Mouse (Mus musculus): ENCODE measurements around the gene Cysrt1. TPM values are rescaled to one million over a fixed set of nuclear protein-coding genes. Genes with fewer than 3 reads are reported as not detected.

Cysrt1 gene
- polyA plus RNA-seq, 1 experiment from 2014 or later: not detected

GRCm38 (mm10) chr2:25244144-25244543 is 1.9 kb upstream of the Cysrt1 start:
- no peak for ATAC-seq (ENCODE audit: insufficient number of reproducible peaks, insufficient read depth, low FRiP score, low TSS enrichment)
- H3K9me3 ChIP-seq: no peaks in the 10 kb centered on the region
- 89% methylated on average over 4 of the region's 4 CpGs for WGBS
- no peak overlapping the region for H3K27ac ChIP-seq
- H3K9ac ChIP-seq: no peak overlapping the region
- peaks cover 34% of the 10 kb centered on the region for H3K27me3 ChIP-seq
- peaks cover 22% of the 10 kb centered on the region for H3K4me1 ChIP-seq
- H3K4me2 ChIP-seq (replicated peaks): no peak overlapping the region
- H3K4me3 ChIP-seq: no peak overlapping the region
- H3K36me3 ChIP-seq: peaks cover 33% of the 10 kb centered on the region

GRCm38 (mm10) chr2:25243342-25243741 is 1.1 kb upstream of the Cysrt1 start:
- WGBS: 77% methylated on average over 8 of the region's 8 CpGs
- H3K4me2 ChIP-seq (replicated peaks): peak overlapping the region; percentile 98; the same call in 1 of the 2 replicates

GRCm38 (mm10) chr2:25241438-25241775 is 845 bp downstream of the Cysrt1 start:
- Histone ChIP-seq H3K36me3 (peaks cover 11% of the 10 kb centered on the region), H3K9ac (no peak overlapping the region), H3K27ac (no peak overlapping the region), H3K27me3 (peaks cover 39% of the 10 kb centered on the region), H3K4me3 (peak overlapping the region; percentile 52), H3K4me1 (peaks cover 22% of the 10 kb centered on the region), H3K4me2 (replicated peaks) (peak overlapping the region; percentile 98), H3K9me3 (no peaks in the 10 kb centered on the region)
- WGBS: 21% methylated on average over 6 of the region's 6 CpGs
- ATAC-seq (ENCODE audit: insufficient number of reproducible peaks, insufficient read depth, low FRiP score, low TSS enrichment): 0 out of 2 replicates have a peak, but pooled peaks have one; percentile 19

More at GRCm38 (mm10) chr2:25243342-25243741, 1.1 kb upstream of the Cysrt1 start:
- H3K27ac ChIP-seq: no peak overlapping the region
- no peak overlapping the region for H3K4me3 ChIP-seq
- peaks cover 25% of the 10 kb centered on the region for H3K36me3 ChIP-seq
- H3K27me3 ChIP-seq: peaks cover 34% of the 10 kb centered on the region
- no peaks in the 10 kb centered on the region for H3K9me3 ChIP-seq
- no peak for ATAC-seq (ENCODE audit: insufficient number of reproducible peaks, insufficient read depth, low FRiP score, low TSS enrichment)
- H3K4me1 ChIP-seq: peaks cover 22% of the 10 kb centered on the region
- 0 out of 2 replicates have a peak overlapping the region, but pooled peaks have one; percentile 52 for H3K9ac ChIP-seq

GRCm38 (mm10) chr2:25240723-25241437 is 1.4 kb downstream of the Cysrt1 start:
- Histone ChIP-seq H3K4me1 (peaks cover 22% of the 10 kb centered on the region), H3K27ac (peak overlapping the region; percentile 8; the same call in 1 of the 2 replicates), H3K9me3 (no peaks in the 10 kb centered on the region), H3K4me2 (replicated peaks) (peak overlapping the region; percentile 98), H3K36me3 (peaks cover 6% of the 10 kb centered on the region; the same call in 1 of the 2 replicates), H3K27me3 (peaks cover 43% of the 10 kb centered on the region), H3K9ac (peak overlapping the region; percentile 24; the same call in 1 of the 2 replicates), H3K4me3 (peak overlapping the region; percentile 34)
- WGBS: 1% methylated on average over 29 of the region's 29 CpGs
- peak; percentile 81 for ATAC-seq (ENCODE audit: insufficient number of reproducible peaks, insufficient read depth, low FRiP score, low TSS enrichment)

- ATAC-seq (ENCODE audit: insufficient number of reproducible peaks, insufficient read depth, low FRiP score, low TSS enrichment): no peak
- H3K4me1 ChIP-seq: peaks cover 22% of the 10 kb centered on the region
- peak overlapping the region; percentile 98 for H3K4me2 ChIP-seq (replicated peaks)
- H3K27ac ChIP-seq: peak overlapping the region; percentile 8; the same call in 1 of the 2 replicates
- H3K9me3 ChIP-seq: no peaks in the 10 kb centered on the region
- H3K9ac ChIP-seq: 0 out of 2 replicates have a peak overlapping the region, but pooled peaks have one; percentile 6
- H3K4me3 ChIP-seq: peak overlapping the region; percentile 34
- H3K36me3 ChIP-seq: peaks cover 2% of the 10 kb centered on the region; the same call in 1 of the 2 replicates
- peaks cover 46% of the 10 kb centered on the region for H3K27me3 ChIP-seq
- 48% methylated on average over 8 of the region's 8 CpGs for WGBS
These were observed 1.9 kb downstream of the Cysrt1 start for GRCm38 (mm10) chr2:25240310-25240709.

- Histone ChIP-seq H3K9me3 (no peaks in the 10 kb centered on the region), H3K27me3 (peaks cover 49% of the 10 kb centered on the region), H3K4me3 (no peak overlapping the region), H3K4me2 (replicated peaks) (no peak overlapping the region), H3K36me3 (no peaks in the 10 kb centered on the region), H3K4me1 (peaks cover 22% of the 10 kb centered on the region), H3K9ac (no peak overlapping the region), H3K27ac (no peak overlapping the region)
- no peak for ATAC-seq (ENCODE audit: insufficient number of reproducible peaks, insufficient read depth, low FRiP score, low TSS enrichment)
- WGBS: 86% methylated on average over 3 of the region's 3 CpGs
These were observed 2.5 kb downstream of the Cysrt1 start for GRCm38 (mm10) chr2:25239766-25240165.

- H3K9ac ChIP-seq: no peak overlapping the region
- peaks cover 22% of the 10 kb centered on the region for H3K4me1 ChIP-seq
- H3K4me2 ChIP-seq (replicated peaks): no peak overlapping the region
- H3K27me3 ChIP-seq: peaks cover 38% of the 10 kb centered on the region
- no peak overlapping the region for H3K4me3 ChIP-seq
- H3K27ac ChIP-seq: no peak overlapping the region
- ATAC-seq (ENCODE audit: insufficient number of reproducible peaks, insufficient read depth, low FRiP score, low TSS enrichment): no peak
- no peaks in the 10 kb centered on the region for H3K36me3 ChIP-seq
- H3K9me3 ChIP-seq: no peaks in the 10 kb centered on the region
These were observed 4.1 kb downstream of the Cysrt1 start for GRCm38 (mm10) chr2:25238106-25238505.

- H3K9ac ChIP-seq: no peak overlapping the region
- H3K27me3 ChIP-seq: peaks cover 33% of the 10 kb centered on the region
- 68% methylated on average over 4 of the region's 4 CpGs for WGBS
- H3K4me2 ChIP-seq (replicated peaks): no peak overlapping the region
- H3K36me3 ChIP-seq: no peaks in the 10 kb centered on the region
- no peak overlapping the region for H3K27ac ChIP-seq
- no peak overlapping the region for H3K4me3 ChIP-seq
- peaks cover 18% of the 10 kb centered on the region for H3K4me1 ChIP-seq
- no peaks in the 10 kb centered on the region for H3K9me3 ChIP-seq
- ATAC-seq (ENCODE audit: insufficient number of reproducible peaks, insufficient read depth, low FRiP score, low TSS enrichment): no peak
These were observed 4.7 kb downstream of the Cysrt1 start for GRCm38 (mm10) chr2:25237522-25237921.

- 32% methylated on average over 8 of the region's 8 CpGs for WGBS
- Histone ChIP-seq H3K9me3 (no peaks in the 10 kb centered on the region), H3K27me3 (peaks cover 31% of the 10 kb centered on the region), H3K4me2 (replicated peaks) (no peak within 1 kb of the TSS), H3K36me3 (no peaks in the 10 kb centered on the region), H3K9ac (no peak within 1 kb of the TSS), H3K4me1 (peaks cover 11% of the 10 kb centered on the region), H3K4me3 (no peak within 1 kb of the TSS), H3K27ac (no peak within 1 kb of the TSS)
- ATAC-seq (ENCODE audit: insufficient number of reproducible peaks, insufficient read depth, low FRiP score, low TSS enrichment): no peak
These were observed 5.6 kb downstream of the Cysrt1 start, which contains the start of gene Rnf224 for GRCm38 (mm10) chr2:25236614-25237013. Gene Rnf224 (minus strand): TSS chr2:25236787.

GRCm38 (mm10) chr2:25234551-25235220 is 7.6 kb downstream of the Cysrt1 start:
- no peak overlapping the region for H3K4me2 ChIP-seq (replicated peaks)
- H3K27me3 ChIP-seq: peaks cover 28% of the 10 kb centered on the region; the same call in 1 of the 2 replicates
- H3K4me1 ChIP-seq: no peaks in the 10 kb centered on the region
- no peak overlapping the region for H3K4me3 ChIP-seq
- no peak overlapping the region for H3K9ac ChIP-seq
- no peaks in the 10 kb centered on the region for H3K36me3 ChIP-seq
- ATAC-seq (ENCODE audit: insufficient number of reproducible peaks, insufficient read depth, low FRiP score, low TSS enrichment): no peak
- 69% methylated on average over 5 of the region's 5 CpGs for WGBS
- no peak overlapping the region for H3K27ac ChIP-seq
- no peaks in the 10 kb centered on the region for H3K9me3 ChIP-seq

GRCm38 (mm10) chr2:25234050-25234449 is 8.2 kb downstream of the Cysrt1 start, which contains the start of gene Slc34a3:
Gene Slc34a3 (minus strand): TSS chr2:25234364.
- H3K36me3 ChIP-seq: no peaks in the 10 kb centered on the region
- no peak within 1 kb of the TSS for H3K27ac ChIP-seq
- H3K27me3 ChIP-seq: peaks cover 28% of the 10 kb centered on the region; the same call in 1 of the 2 replicates
- H3K4me3 ChIP-seq: no peak within 1 kb of the TSS
- H3K9me3 ChIP-seq: no peaks in the 10 kb centered on the region
- no peaks in the 10 kb centered on the region for H3K4me1 ChIP-seq
- H3K4me2 ChIP-seq (replicated peaks): no peak within 1 kb of the TSS
- no peak within 1 kb of the TSS for H3K9ac ChIP-seq
- WGBS: 80% methylated on average over 3 of the region's 3 CpGs
- ATAC-seq (ENCODE audit: insufficient number of reproducible peaks, insufficient read depth, low FRiP score, low TSS enrichment): no peak

- Histone ChIP-seq H3K4me2 (replicated peaks) (no peak overlapping the region), H3K9ac (no peak overlapping the region), H3K9me3 (no peaks in the 10 kb centered on the region), H3K27ac (no peak overlapping the region), H3K36me3 (no peaks in the 10 kb centered on the region), H3K27me3 (peaks cover 28% of the 10 kb centered on the region; the same call in 1 of the 2 replicates), H3K4me3 (no peak overlapping the region), H3K4me1 (no peaks in the 10 kb centered on the region)
- WGBS: 73% methylated on average over 4 of the region's 4 CpGs
- no peak for ATAC-seq (ENCODE audit: insufficient number of reproducible peaks, insufficient read depth, low FRiP score, low TSS enrichment)
These were observed 8.8 kb downstream of the Cysrt1 start for GRCm38 (mm10) chr2:25233421-25233820.

Measured in embryonic facial prominence, embryonic 12.5 days (tissue).